Mouse (Mus musculus): ENCODE data around the gene Spry1.
A peak's percentile ranks its signal among the peaks of the same experiment; 100 is the strongest.

The Spry1 gene

GRCm38 (mm10) chr3:37641796-37642680, 2.3 kb downstream of the Spry1 start:
- no peak for DNase-seq (ENCODE audit: low spot score in 2 of 2)

GRCm38 (mm10) chr3:37642681-37643214, 3.0 kb downstream of the Spry1 start:
- DNase-seq (ENCODE audit: low spot score in 2 of 2) = no peak

GRCm38 (mm10) chr3:37643411-37643810, 3.7 kb downstream of the Spry1 start:
- DNase-seq (ENCODE audit: low spot score in 2 of 2) = no peak

GRCm38 (mm10) chr3:37643903-37644302, 4.2 kb downstream of the Spry1 start:
- no peak for DNase-seq (ENCODE audit: low spot score in 2 of 2)

GRCm38 (mm10) chr3:37645061-37645460, 5.3 kb downstream of the Spry1 start:
- no peak for DNase-seq (ENCODE audit: low spot score in 2 of 2)

GRCm38 (mm10) chr3:37646221-37646620, 6.5 kb downstream of the Spry1 start:
- DNase-seq (ENCODE audit: low spot score in 2 of 2) = no peak

- DNase-seq (ENCODE audit: low spot score in 2 of 2) = no peak
Measured at GRCm38 (mm10) chr3:37647225-37647624, 7.5 kb downstream of the Spry1 start.

GRCm38 (mm10) chr3:37648244-37648643, 8.5 kb downstream of the Spry1 start:
- DNase-seq (ENCODE audit: low spot score in 2 of 2) = no peak

- DNase-seq (ENCODE audit: low spot score in 2 of 2) = no peak
Measured at GRCm38 (mm10) chr3:37649281-37649680, 9.5 kb downstream of the Spry1 start.

GRCm38 (mm10) chr3:37652537-37652936, 12.8 kb downstream of the Spry1 start:
- no peak for DNase-seq (ENCODE audit: low spot score in 2 of 2)

- peak; percentile 26 to 39 for DNase-seq (ENCODE audit: low spot score in 2 of 2)
Measured at GRCm38 (mm10) chr3:37653935-37654729, 14.4 kb downstream of the Spry1 start.

GRCm38 (mm10) chr3:37654787-37655186, 15.0 kb downstream of the Spry1 start:
- no peak for DNase-seq (ENCODE audit: low spot score in 2 of 2)

- DNase-seq (ENCODE audit: low spot score in 2 of 2) = no peak
Measured at GRCm38 (mm10) chr3:37655933-37656633, 16.3 kb downstream of the Spry1 start.

GRCm38 (mm10) chr3:37657009-37657408, 17.3 kb downstream of the Spry1 start:
- no peak for DNase-seq (ENCODE audit: low spot score in 2 of 2)

GRCm38 (mm10) chr3:37658155-37658554, 18.4 kb downstream of the Spry1 start:
- DNase-seq (ENCODE audit: low spot score in 2 of 2) = no peak

GRCm38 (mm10) chr3:37659621-37660020, 19.9 kb downstream of the Spry1 start:
- no peak for DNase-seq (ENCODE audit: low spot score in 2 of 2)

GRCm38 (mm10) chr3:37666291-37667118, 26.8 kb downstream of the Spry1 start:
- DNase-seq (ENCODE audit: low spot score in 2 of 2) = no peak

GRCm38 (mm10) chr3:37667119-37667467, 27.3 kb downstream of the Spry1 start:
- no peak for DNase-seq (ENCODE audit: low spot score in 2 of 2)

- DNase-seq (ENCODE audit: low spot score in 2 of 2) = no peak
Measured at GRCm38 (mm10) chr3:37667736-37668135, 28.0 kb downstream of the Spry1 start.

- DNase-seq (ENCODE audit: low spot score in 2 of 2) = no peak
Measured at GRCm38 (mm10) chr3:37668652-37669051, 28.9 kb downstream of the Spry1 start.

- DNase-seq (ENCODE audit: low spot score in 2 of 2) = no peak
Measured at GRCm38 (mm10) chr3:37669100-37669499, 29.4 kb downstream of the Spry1 start.
